Mouse (Mus musculus) ES-Bruce4 (cell line): ENCODE results near the gene Gm525.

ENCODE experiments used
- CTCF ChIP-seq: IDR thresholded peaks from one replicate; pipeline ENCODE4 v1.8.1; 2011; ENCODE audit warnings: low read depth, low read length
- EP300 ChIP-seq: IDR thresholded peaks from 2 replicates; pipeline ENCODE4 v1.6.1; 2011; ENCODE audit warnings: low read depth, low read length; ENCODE audit not compliant: insufficient read depth
- POLR2A ChIP-seq: IDR thresholded peaks from one replicate; pipeline ENCODE4 v1.8.1; 2011; ENCODE audit warnings: low read length; ENCODE audit not compliant: insufficient read depth

- TF ChIP-seq CTCF = no peak
- TF ChIP-seq POLR2A = no peak
- no peak for TF ChIP-seq EP300
These were observed 30.6 kb upstream of the Gm525 start for GRCm38 (mm10) chr11:89043046-89043445.
